Mouse (Mus musculus) megakaryocyte, embryonic 14.5 days (primary cell): ENCODE measurements around the gene Rasgrf1.

Experiments
- FLI1 ChIP-seq: IDR thresholded peaks from 2 replicates; pipeline ENCODE4 v1.6.1; 2012; ENCODE audit warnings: low read length, inconsistent platforms, mixed read lengths
- GATA1 ChIP-seq: IDR thresholded peaks from 3 replicates; pipeline ENCODE4 v1.6.1; 2012; ENCODE audit warnings: mixed read lengths, low read length, inconsistent platforms, borderline replicate concordance

DNA sequence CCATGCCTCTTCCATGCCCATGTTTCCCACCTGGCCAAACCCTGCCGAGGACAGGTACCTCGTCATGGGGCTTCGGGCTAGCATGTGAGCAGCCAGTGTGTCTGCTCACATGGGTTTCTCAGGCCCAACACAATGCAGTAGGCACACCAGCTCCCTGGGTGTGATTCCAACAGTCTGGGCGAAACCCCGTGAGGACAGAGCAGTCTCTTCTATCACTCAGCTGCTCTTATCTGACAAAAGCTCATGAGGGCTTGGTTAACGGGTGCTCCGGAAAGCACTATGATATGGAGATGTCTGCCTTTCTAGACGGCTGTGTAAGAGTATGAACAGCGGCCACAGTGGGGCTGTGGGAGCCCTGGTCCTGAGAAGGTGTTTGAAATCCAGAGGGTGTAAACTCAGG, 37.1 kb downstream of the Rasgrf1 start:
- TF ChIP-seq GATA1 (no peak), FLI1 (no peak)
